Mouse (Mus musculus): ENCODE measurements around the gene Rpl39.

Rpl39 gene

DNA sequence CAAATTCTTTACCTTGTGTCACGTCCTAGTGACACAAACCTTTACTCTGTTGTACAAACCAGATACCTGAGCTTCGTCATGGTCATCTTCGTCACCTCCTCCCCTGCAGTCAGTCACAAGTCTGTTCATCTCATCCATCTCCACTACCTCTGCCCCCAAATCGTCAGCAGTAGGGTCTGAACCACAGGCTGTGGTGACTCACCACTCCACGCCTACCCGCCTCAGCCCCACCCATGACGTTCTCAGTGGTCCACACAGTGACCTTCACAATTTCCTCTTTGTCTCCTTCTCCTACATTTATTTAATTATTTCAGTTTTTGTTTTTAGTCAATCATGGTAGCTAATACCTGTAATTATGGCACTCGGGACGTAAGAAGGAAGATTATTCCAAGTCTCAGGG is 21.3 kb downstream of the Rpl39 start:
- no peak for DNase-seq

DNA sequence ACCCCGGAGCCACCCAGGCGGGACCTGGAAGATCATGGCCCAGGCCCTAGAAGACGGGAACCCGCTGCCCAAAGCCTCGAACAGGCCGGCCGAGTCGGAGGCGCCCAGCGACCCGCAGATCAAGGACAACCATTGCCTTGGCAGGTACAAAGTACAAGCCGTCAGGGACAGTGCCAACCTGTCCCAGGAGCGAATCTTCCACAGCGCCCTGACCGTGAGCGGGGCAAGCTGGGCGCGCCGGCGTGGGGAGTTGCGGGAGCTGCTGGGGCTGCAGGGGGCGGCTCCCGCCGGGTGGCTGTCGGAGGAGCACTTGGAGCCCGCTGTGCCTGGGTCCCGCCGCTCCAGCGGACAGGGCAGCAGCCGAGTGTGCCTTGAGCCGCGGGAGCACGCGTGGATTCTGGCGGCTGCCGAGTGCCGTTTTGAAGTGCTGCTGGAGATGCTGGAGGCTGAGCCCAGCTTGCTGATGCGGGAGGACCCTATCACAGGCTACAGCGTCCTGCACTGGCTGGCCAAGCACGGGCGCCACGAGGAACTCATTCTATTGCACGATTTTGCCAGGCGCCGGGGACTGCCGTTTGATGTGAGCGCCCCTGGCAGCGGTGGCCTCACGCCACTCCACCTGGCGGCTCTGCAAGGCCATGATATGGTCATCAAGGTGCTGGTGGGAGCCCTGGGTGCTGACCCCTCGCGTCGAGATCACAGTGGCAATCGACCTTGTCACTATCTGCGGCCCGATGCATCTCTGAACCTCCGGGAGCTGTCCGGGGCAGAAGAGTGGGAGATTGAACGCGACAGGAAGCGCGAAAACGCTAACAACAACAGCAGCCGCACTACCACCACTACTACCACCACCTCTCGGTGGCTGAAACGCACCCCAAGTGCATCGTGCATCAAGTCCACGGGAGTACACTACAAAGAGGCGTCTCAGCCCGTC is 36.0 kb downstream of the Rpl39 start:
- DNase-seq = peak; percentile 17

- peak; percentile 7 for DNase-seq
These were observed 36.9 kb downstream of the Rpl39 start, which contains the start of gene Sowahd for GRCm38 (mm10) chrX:37048066-37048889. TSS of gene Sowahd (plus strand) at chrX:37048845.

- DNase-seq = peak; percentile 72
These were observed 42.5 kb downstream of the Rpl39 start for GRCm38 (mm10) chrX:37042726-37043125.
